Mouse (Mus musculus) limb, embryonic 10.5 days (tissue): ENCODE results near the gene 5530401A14Rik. TPM values are rescaled to one million over a fixed set of nuclear protein-coding genes. Genes with fewer than 3 reads are reported as not detected.

ENCODE experiments used
- DNase-seq: peaks from one replicate; pipeline ENCODE4 v3.0.0-alpha.2; 2017; ENCODE audit warnings: low spot score
- H3K27ac ChIP-seq: fragments of 300-500 bp; sonication (generic); 2 replicates; pipeline ENCODE4 v1.5.1; 2016; ENCODE audit warnings: mild to moderate bottlenecking
- H3K27me3 ChIP-seq: fragments of 300-500 bp; sonication (generic); 2 replicates; pipeline ENCODE4 v1.6.1; 2016; ENCODE audit warnings: low read depth, mild to moderate bottlenecking; ENCODE audit not compliant: poor library complexity, severe bottlenecking
- H3K36me3 ChIP-seq: fragments of 300-500 bp; sonication (generic); 2 replicates; pipeline ENCODE4 v1.6.1; 2016; ENCODE audit warnings: mild to moderate bottlenecking, moderate library complexity
- H3K4me1 ChIP-seq: fragments of 300-500 bp; sonication (generic); 2 replicates; pipeline ENCODE4 v1.6.1; 2016
- H3K4me3 ChIP-seq: fragments of 300-500 bp; sonication (generic); 2 replicates; pipeline ENCODE4 v1.5.1; 2016; ENCODE audit warnings: mild to moderate bottlenecking, moderate library complexity
- H3K9me3 ChIP-seq: fragments of 300-500 bp; sonication (generic); replicated peaks from 2 replicates; pipeline ENCODE4 v1.6.1; 2016; ENCODE audit warnings: mild to moderate bottlenecking
- WGBS: fragments of 180-500 bp; shearing (Covaris S2); methylation state at CpG from one replicate; pipeline ENCODE4 v1.1.7; 2016; 5-methylcytosine and 5-hydroxymethylcytosine counted together
- polyA plus RNA-seq: library from polyadenylated mRNA; unstranded; fragments of >200 nt; fragmentation: Nextera tagmentation; extraction: Ambion mirVana; gene quantifications from 2 replicates; pipeline ENCODE4 v1.2.1, GENCODE M21; 2016

The 5530401A14Rik gene
- not detected in 2 replicates for polyA plus RNA-seq

DNA sequence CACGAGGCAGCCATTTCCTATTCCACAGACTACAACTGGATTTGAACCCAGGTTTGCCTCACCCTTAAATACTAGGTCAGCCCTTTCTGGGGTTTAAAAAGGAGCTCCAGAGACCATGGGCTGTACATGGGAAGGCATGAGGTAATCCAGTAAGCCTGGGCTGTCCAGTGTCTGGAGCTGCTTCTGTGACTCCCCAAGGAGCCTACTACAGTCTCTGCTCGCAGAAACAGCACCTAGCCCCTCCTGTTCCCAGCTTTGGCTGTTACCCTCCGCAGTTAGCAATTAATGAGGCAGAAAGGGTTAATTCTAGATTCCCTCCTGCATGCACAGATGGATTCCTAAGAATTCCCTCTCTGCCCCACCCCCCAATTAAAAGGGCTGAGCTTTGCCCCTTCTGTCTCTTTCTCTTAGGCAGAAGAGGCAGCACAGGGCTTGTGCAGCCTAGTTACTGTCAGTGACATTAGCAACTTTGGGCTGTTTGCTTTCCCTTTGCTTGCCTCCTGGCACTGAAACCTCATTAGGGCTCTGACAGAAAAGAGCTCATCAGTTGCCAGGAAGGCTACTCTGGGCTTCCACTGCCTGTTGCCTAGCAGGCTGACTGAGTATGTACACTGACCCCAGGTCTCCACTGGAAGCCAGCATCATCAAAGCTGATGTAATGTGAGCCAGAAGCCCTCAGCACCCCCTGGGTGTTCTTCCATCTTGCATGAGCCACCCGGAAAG is at the start of gene 5530401A14Rik:
Gene 5530401A14Rik, plus strand, starts transcription at position 424 of the 723 bp plus-strand sequence.
- peak; percentile 39 for DNase-seq
- 0 out of 2 replicates have a peak within 1 kb of the TSS, but pooled peaks have one; percentile 25 for H3K27ac ChIP-seq
- WGBS: 32% methylated on average over 4 of the region's 4 CpGs
- H3K36me3 ChIP-seq: no peaks in the 10 kb centered on the region
- no peaks in the 10 kb centered on the region for H3K9me3 ChIP-seq
- H3K4me3 ChIP-seq: no peak within 1 kb of the TSS
- H3K27me3 ChIP-seq: no peaks in the 10 kb centered on the region
- H3K4me1 ChIP-seq: peaks cover 26% of the 10 kb centered on the region

DNA sequence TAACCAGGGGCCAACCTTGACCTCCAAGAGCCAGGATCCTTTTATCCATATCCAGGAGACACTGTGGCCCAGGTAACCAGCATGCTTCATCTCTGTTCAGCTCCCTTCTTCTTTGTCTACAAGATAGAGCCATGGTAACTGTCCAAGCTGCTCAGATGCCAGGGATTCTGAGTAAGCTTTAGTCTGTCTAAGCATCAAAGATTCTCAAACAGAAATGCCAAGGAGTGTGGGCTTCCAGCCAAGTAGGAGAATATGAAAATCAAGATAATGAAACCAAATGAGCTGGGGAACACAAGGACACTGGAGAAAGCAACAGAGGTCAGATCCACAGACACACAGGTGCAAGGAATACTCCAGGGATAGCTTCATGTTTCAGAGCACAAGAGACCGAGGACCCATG is 45.7 kb upstream of the 5530401A14Rik start:
- Histone ChIP-seq H3K27me3 (no peaks in the 10 kb centered on the region), H3K4me3 (no peak overlapping the region), H3K4me1 (no peaks in the 10 kb centered on the region), H3K27ac (no peak overlapping the region), H3K36me3 (no peaks in the 10 kb centered on the region), H3K9me3 (no peaks in the 10 kb centered on the region)
- DNase-seq: no peak
- 92% methylated on average over 1 of the region's 1 CpGs for WGBS

DNA sequence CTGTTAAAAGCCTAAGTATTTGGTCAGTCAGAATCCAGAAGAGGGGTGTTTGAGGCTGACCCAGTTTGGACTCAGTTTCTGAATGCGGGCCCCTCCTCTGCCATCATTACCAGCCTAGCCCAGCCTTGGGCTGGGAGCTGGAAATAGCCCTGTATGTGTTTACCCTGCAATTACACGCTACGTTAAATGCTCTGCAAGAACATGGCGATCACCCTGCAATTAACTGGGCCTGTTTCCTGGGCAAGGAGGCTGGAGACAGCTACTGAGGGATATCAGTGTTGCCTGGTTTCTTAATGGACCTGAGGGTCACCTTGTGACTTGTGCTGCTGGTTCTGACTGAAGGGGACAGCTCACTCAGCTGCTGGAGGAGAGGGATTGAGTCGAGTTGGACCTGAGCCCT is 43.9 kb upstream of the 5530401A14Rik start:
- H3K36me3 ChIP-seq: no peaks in the 10 kb centered on the region
- DNase-seq: no peak
- no peaks in the 10 kb centered on the region for H3K4me1 ChIP-seq
- H3K4me3 ChIP-seq: no peak overlapping the region
- H3K9me3 ChIP-seq: no peaks in the 10 kb centered on the region
- no peak overlapping the region for H3K27ac ChIP-seq
- 0 out of 2 replicates have a peak, but pooled peaks cover 4% of the 10 kb centered on the region for H3K27me3 ChIP-seq
- 47% methylated on average over 5 of the region's 5 CpGs for WGBS

GRCm38 (mm10) chr11:81832381-81832780 is 28.1 kb upstream of the 5530401A14Rik start:
- H3K4me1 ChIP-seq: no peaks in the 10 kb centered on the region
- 82% methylated on average over 1 of the region's 1 CpGs for WGBS
- no peak overlapping the region for H3K4me3 ChIP-seq
- H3K9me3 ChIP-seq: no peaks in the 10 kb centered on the region
- no peaks in the 10 kb centered on the region for H3K36me3 ChIP-seq
- no peak for DNase-seq
- no peak overlapping the region for H3K27ac ChIP-seq
- no peaks in the 10 kb centered on the region for H3K27me3 ChIP-seq

- Histone ChIP-seq H3K9me3 (no peaks in the 10 kb centered on the region), H3K36me3 (no peaks in the 10 kb centered on the region), H3K27ac (no peak overlapping the region), H3K4me1 (peaks cover 3% of the 10 kb centered on the region; the same call in 1 of the 2 replicates), H3K27me3 (no peaks in the 10 kb centered on the region), H3K4me3 (no peak overlapping the region)
- whole genome bisulfite sequencing: 79% methylated on average over 4 of the region's 4 CpGs
- DNase-seq: no peak
These were observed 22.0 kb upstream of the 5530401A14Rik start for GRCm38 (mm10) chr11:81838426-81838825.

DNA sequence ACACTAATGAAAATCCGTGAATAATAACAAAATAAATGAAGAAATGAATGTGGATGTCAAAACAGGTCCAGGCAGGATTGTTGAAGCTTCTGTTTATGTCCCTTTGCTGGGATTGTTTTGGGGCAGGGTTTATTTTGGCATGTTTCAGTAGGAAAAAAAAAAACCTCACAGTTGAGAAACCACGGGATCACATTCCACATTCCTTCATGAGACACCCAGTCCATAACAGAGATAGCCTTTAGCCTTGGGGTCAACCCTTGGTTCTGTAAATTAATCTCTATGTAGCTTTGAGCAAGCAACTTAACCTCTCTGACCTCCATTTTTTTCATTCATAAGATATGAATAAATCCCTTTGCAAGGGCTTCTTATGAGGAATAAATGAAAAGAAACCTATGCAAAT is 19.5 kb upstream of the 5530401A14Rik start:
- no peaks in the 10 kb centered on the region for H3K27me3 ChIP-seq
- H3K4me3 ChIP-seq: no peak overlapping the region
- no peaks in the 10 kb centered on the region for H3K36me3 ChIP-seq
- H3K4me1 ChIP-seq: peaks cover 3% of the 10 kb centered on the region; the same call in 1 of the 2 replicates
- WGBS: 71% methylated on average over 2 of the region's 2 CpGs
- no peak overlapping the region for H3K27ac ChIP-seq
- DNase-seq: no peak
- no peaks in the 10 kb centered on the region for H3K9me3 ChIP-seq

GRCm38 (mm10) chr11:81845010-81845685 is 15.3 kb upstream of the 5530401A14Rik start:
- Histone ChIP-seq H3K27ac (no peak overlapping the region), H3K4me3 (no peak overlapping the region), H3K36me3 (no peaks in the 10 kb centered on the region), H3K27me3 (no peaks in the 10 kb centered on the region), H3K4me1 (peaks cover 10% of the 10 kb centered on the region), H3K9me3 (no peaks in the 10 kb centered on the region)
- 75% methylated on average over 5 of the region's 5 CpGs for WGBS
- no peak for DNase-seq

DNA sequence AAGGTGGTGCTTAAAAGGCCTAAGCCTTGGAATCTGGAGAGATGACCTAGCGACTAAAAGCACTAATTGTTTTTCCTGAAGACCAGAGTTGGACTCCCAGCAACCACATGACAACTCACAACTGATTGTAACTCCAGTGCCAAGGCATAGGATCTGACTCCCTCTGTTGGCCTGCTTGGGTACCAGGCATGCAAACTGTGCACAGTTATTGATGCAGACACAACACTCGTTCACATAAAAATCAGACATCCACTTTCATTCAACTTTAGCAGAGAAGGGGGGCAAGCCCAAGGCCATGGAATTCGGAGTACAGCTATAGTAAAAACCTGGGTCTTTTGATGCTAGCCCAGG is 14.8 kb upstream of the 5530401A14Rik start:
- WGBS: 80% methylated on average over 3 of the region's 3 CpGs
- Histone ChIP-seq H3K4me3 (no peak overlapping the region), H3K9me3 (no peaks in the 10 kb centered on the region), H3K36me3 (no peaks in the 10 kb centered on the region), H3K4me1 (peaks cover 10% of the 10 kb centered on the region), H3K27me3 (no peaks in the 10 kb centered on the region), H3K27ac (no peak overlapping the region)
- DNase-seq: no peak

- peaks cover 6% of the 10 kb centered on the region for H3K4me1 ChIP-seq
- no peak for DNase-seq
These were observed 12.5 kb upstream of the 5530401A14Rik start for GRCm38 (mm10) chr11:81847773-81848490.

DNA sequence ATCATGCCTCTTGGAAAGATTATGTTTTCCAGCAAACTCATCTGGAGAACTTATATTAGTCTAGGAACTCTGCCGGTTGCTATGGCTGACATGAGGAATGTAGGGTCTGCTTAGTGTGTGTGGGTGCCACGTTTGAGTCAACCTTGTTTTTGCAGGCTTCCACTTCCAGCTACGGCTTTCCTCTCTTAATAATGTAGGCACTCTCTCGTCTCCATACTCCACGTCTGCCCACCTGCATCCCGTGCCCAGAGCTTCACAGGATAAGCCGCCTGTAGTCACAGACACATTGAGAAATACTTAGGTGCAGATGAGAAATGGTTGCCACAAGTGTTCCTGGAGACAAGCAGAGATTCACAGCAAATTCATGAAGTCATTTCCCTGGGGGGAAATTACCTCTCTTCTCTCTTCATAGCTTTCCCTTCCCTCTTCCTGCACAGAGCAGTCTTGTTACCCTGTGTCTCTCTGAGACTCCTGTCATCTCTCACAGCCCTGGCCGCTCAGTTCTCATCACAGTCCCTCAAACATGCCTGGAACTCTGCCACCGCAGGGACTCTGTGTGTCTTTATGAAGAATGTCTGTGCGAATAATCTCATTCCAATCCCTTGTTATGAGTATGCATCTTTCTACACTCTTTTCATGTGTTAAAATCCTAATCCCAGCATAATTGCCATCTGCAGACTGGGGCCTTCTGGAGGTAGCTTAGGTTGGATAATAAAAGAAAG is 5.3 kb downstream of the 5530401A14Rik start:
- no peaks in the 10 kb centered on the region for H3K27me3 ChIP-seq
- H3K4me3 ChIP-seq: no peak overlapping the region
- no peaks in the 10 kb centered on the region for H3K9me3 ChIP-seq
- WGBS: 82% methylated on average over 10 of the region's 10 CpGs
- DNase-seq: no peak
- no peaks in the 10 kb centered on the region for H3K36me3 ChIP-seq
- H3K27ac ChIP-seq: no peak overlapping the region
- peaks cover 13% of the 10 kb centered on the region for H3K4me1 ChIP-seq

More at GRCm38 (mm10) chr11:81847773-81848490, 12.5 kb upstream of the 5530401A14Rik start:
- no peak overlapping the region for H3K27ac ChIP-seq
- H3K27me3 ChIP-seq: no peaks in the 10 kb centered on the region
- H3K9me3 ChIP-seq: no peaks in the 10 kb centered on the region
- H3K36me3 ChIP-seq: no peaks in the 10 kb centered on the region
- 29% methylated on average over 1 of the region's 1 CpGs for WGBS
- no peak overlapping the region for H3K4me3 ChIP-seq

GRCm38 (mm10) chr11:81871506-81872213 is 11.2 kb downstream of the 5530401A14Rik start:
- H3K4me1 ChIP-seq: no peaks in the 10 kb centered on the region
- H3K4me3 ChIP-seq: no peak overlapping the region
- no peak overlapping the region for H3K27ac ChIP-seq
- H3K36me3 ChIP-seq: no peaks in the 10 kb centered on the region
- H3K9me3 ChIP-seq: no peaks in the 10 kb centered on the region
- no peak for DNase-seq
- 58% methylated on average over 9 of the region's 9 CpGs for WGBS
- no peaks in the 10 kb centered on the region for H3K27me3 ChIP-seq

- 89% methylated on average over 6 of the region's 6 CpGs for WGBS
- H3K27ac ChIP-seq: no peak overlapping the region
- no peaks in the 10 kb centered on the region for H3K36me3 ChIP-seq
- H3K27me3 ChIP-seq: 0 out of 2 replicates have a peak, but pooled peaks cover 5% of the 10 kb centered on the region
- H3K9me3 ChIP-seq: no peaks in the 10 kb centered on the region
- DNase-seq: no peak
- no peak overlapping the region for H3K4me3 ChIP-seq
- H3K4me1 ChIP-seq: peaks cover 16% of the 10 kb centered on the region
These were observed 36.0 kb downstream of the 5530401A14Rik start for GRCm38 (mm10) chr11:81896511-81896910.
